Mouse (Mus musculus): ENCODE measurements around the gene Ppm1n. TPM values are rescaled to one million over a fixed set of nuclear protein-coding genes. Genes with fewer than 3 reads are reported as not detected.
A peak's percentile ranks its signal among the peaks of the same experiment; 100 is the strongest.

Ppm1n gene
- total RNA-seq (2014; rRNA removed) (0.20 TPM in 1 of 2 replicates, not detected in the other), polyA plus RNA-seq (2012; rRNA removed) (0.13 TPM in 1 of 2 replicates, not detected in the other)

- WGBS, result 3% methylated on average over 46 of the region's 46 CpGs
- TF ChIP-seq POLR2A (IDR thresholded peaks at IDR 0.05; ENCODE audit: extremely low read depth, insufficient read depth, low read length) (no peak), CTCF (IDR thresholded peaks at IDR 0.05; ENCODE audit: low read depth, low read length) (no peak)
- no peaks in the 10 kb centered on the region for H3K4me1 ChIP-seq (ENCODE audit: control insufficient read depth, insufficient read depth, low read length)
- no peak within 1 kb of the TSS for H3K9ac ChIP-seq (ENCODE audit: low read depth, low read length)
- no peak for DNase-seq (ENCODE audit: extremely low read depth, low read depth, low spot score)
- no peak within 1 kb of the TSS for H3K27ac ChIP-seq (replicated peaks; ENCODE audit: insufficient read depth, low read depth, low read length)
- no peaks in the 10 kb centered on the region for H3K79me2 ChIP-seq (ENCODE audit: control insufficient read depth, insufficient read depth, low read length)
- peak within 1 kb of the TSS; percentile 17; the same call in 1 of the 2 replicates for H3K4me3 ChIP-seq (ENCODE audit: insufficient read depth, low read depth, low read length)
- H3K27me3 ChIP-seq (ENCODE audit: control insufficient read depth, insufficient read depth, low read length), result peaks cover 8% of the 10 kb centered on the region
- H3K36me3 ChIP-seq (ENCODE audit: control insufficient read depth, insufficient read depth, low read length), result no peaks in the 10 kb centered on the region
These were observed at the start of gene Ppm1n for GRCm38 (mm10) chr7:19279581-19280114. TSS of gene Ppm1n (minus strand) at chr7:19280064.

GRCm38 (mm10) chr7:19328425-19328824 is 48.6 kb upstream of the Ppm1n start:
- Histone ChIP-seq H3K27ac (replicated peaks; ENCODE audit: insufficient read depth, low read depth, low read length) (no peak overlapping the region), H3K27me3 (ENCODE audit: control insufficient read depth, insufficient read depth, low read length) (no peaks in the 10 kb centered on the region), H3K79me2 (ENCODE audit: control insufficient read depth, insufficient read depth, low read length) (no peaks in the 10 kb centered on the region), H3K4me1 (ENCODE audit: control insufficient read depth, insufficient read depth, low read length) (peaks cover 4% of the 10 kb centered on the region; the same call in 1 of the 2 replicates), H3K36me3 (ENCODE audit: control insufficient read depth, insufficient read depth, low read length) (no peaks in the 10 kb centered on the region), H3K9ac (ENCODE audit: low read depth, low read length) (no peak overlapping the region), H3K4me3 (ENCODE audit: insufficient read depth, low read depth, low read length) (no peak overlapping the region)
- DNase-seq (ENCODE audit: extremely low read depth, low read depth, low spot score), result no peak
- TF ChIP-seq CTCF (IDR thresholded peaks at IDR 0.05; ENCODE audit: low read depth, low read length) (peak; percentile 23; the same call in 1 of the 2 replicates), POLR2A (IDR thresholded peaks at IDR 0.05; ENCODE audit: extremely low read depth, insufficient read depth, low read length) (no peak)

GRCm38 (mm10) chr7:19327782-19328181 is 47.9 kb upstream of the Ppm1n start:
- peaks cover 2% of the 10 kb centered on the region; the same call in 1 of the 2 replicates for H3K4me1 ChIP-seq (ENCODE audit: control insufficient read depth, insufficient read depth, low read length)
- no peak for TF ChIP-seq CTCF (IDR thresholded peaks at IDR 0.05; ENCODE audit: low read depth, low read length)
- no peak for TF ChIP-seq POLR2A (IDR thresholded peaks at IDR 0.05; ENCODE audit: extremely low read depth, insufficient read depth, low read length)
- no peaks in the 10 kb centered on the region for H3K27me3 ChIP-seq (ENCODE audit: control insufficient read depth, insufficient read depth, low read length)
- H3K27ac ChIP-seq (replicated peaks; ENCODE audit: insufficient read depth, low read depth, low read length), result no peak overlapping the region
- H3K36me3 ChIP-seq (ENCODE audit: control insufficient read depth, insufficient read depth, low read length), result no peaks in the 10 kb centered on the region
- DNase-seq (ENCODE audit: extremely low read depth, low read depth, low spot score), result no peak
- no peaks in the 10 kb centered on the region for H3K79me2 ChIP-seq (ENCODE audit: control insufficient read depth, insufficient read depth, low read length)
- no peak overlapping the region for H3K4me3 ChIP-seq (ENCODE audit: insufficient read depth, low read depth, low read length)
- 87% methylated on average over 5 of the region's 5 CpGs for WGBS
- H3K9ac ChIP-seq (ENCODE audit: low read depth, low read length), result no peak overlapping the region

GRCm38 (mm10) chr7:19327128-19327527 is 47.3 kb upstream of the Ppm1n start:
- Histone ChIP-seq H3K27ac (replicated peaks; ENCODE audit: insufficient read depth, low read depth, low read length) (peak overlapping the region; percentile 40), H3K27me3 (ENCODE audit: control insufficient read depth, insufficient read depth, low read length) (no peaks in the 10 kb centered on the region)

GRCm38 (mm10) chr7:19326359-19326758 is 46.5 kb upstream of the Ppm1n start:
- WGBS, result 1% methylated on average over 20 of the region's 20 CpGs
- DNase-seq (ENCODE audit: extremely low read depth, low read depth, low spot score), result peak; percentile 45
- no peak overlapping the region for H3K9ac ChIP-seq (ENCODE audit: low read depth, low read length)

More at GRCm38 (mm10) chr7:19327128-19327527, 47.3 kb upstream of the Ppm1n start:
- no peaks in the 10 kb centered on the region for H3K36me3 ChIP-seq (ENCODE audit: control insufficient read depth, insufficient read depth, low read length)
- no peak for TF ChIP-seq POLR2A (IDR thresholded peaks at IDR 0.05; ENCODE audit: extremely low read depth, insufficient read depth, low read length)
- no peak for TF ChIP-seq CTCF (IDR thresholded peaks at IDR 0.05; ENCODE audit: low read depth, low read length)
- H3K4me3 ChIP-seq (ENCODE audit: insufficient read depth, low read depth, low read length), result peak overlapping the region; percentile 7; the same call in 1 of the 2 replicates
- H3K9ac ChIP-seq (ENCODE audit: low read depth, low read length), result no peak overlapping the region
- WGBS, result 1% methylated on average over 22 of the region's 22 CpGs
- DNase-seq (ENCODE audit: extremely low read depth, low read depth, low spot score), result peak; percentile 82
- H3K79me2 ChIP-seq (ENCODE audit: control insufficient read depth, insufficient read depth, low read length), result no peaks in the 10 kb centered on the region
- H3K4me1 ChIP-seq (ENCODE audit: control insufficient read depth, insufficient read depth, low read length), result peaks cover 2% of the 10 kb centered on the region; the same call in 1 of the 2 replicates

More at GRCm38 (mm10) chr7:19326359-19326758, 46.5 kb upstream of the Ppm1n start:
- TF ChIP-seq CTCF (IDR thresholded peaks at IDR 0.05; ENCODE audit: low read depth, low read length) (no peak), POLR2A (IDR thresholded peaks at IDR 0.05; ENCODE audit: extremely low read depth, insufficient read depth, low read length) (no peak)
- Histone ChIP-seq H3K79me2 (ENCODE audit: control insufficient read depth, insufficient read depth, low read length) (no peaks in the 10 kb centered on the region), H3K4me1 (ENCODE audit: control insufficient read depth, insufficient read depth, low read length) (peaks cover 2% of the 10 kb centered on the region; the same call in 1 of the 2 replicates), H3K4me3 (ENCODE audit: insufficient read depth, low read depth, low read length) (peak overlapping the region; percentile 22; the same call in 1 of the 2 replicates), H3K27ac (replicated peaks; ENCODE audit: insufficient read depth, low read depth, low read length) (peak overlapping the region; percentile 40), H3K27me3 (ENCODE audit: control insufficient read depth, insufficient read depth, low read length) (no peaks in the 10 kb centered on the region), H3K36me3 (ENCODE audit: control insufficient read depth, insufficient read depth, low read length) (no peaks in the 10 kb centered on the region)
